Mouse (Mus musculus): ENCODE results near the gene Lpp. TPM values are rescaled to one million over a fixed set of nuclear protein-coding genes. Genes with fewer than 3 reads are reported as not detected.
"Not testable (repeated sequence)": the region's sequence is repeated elsewhere in the genome, so short reads cannot be mapped to it uniquely, and the experiment has no call there.

Lpp gene
- polyA plus RNA-seq, 1 experiment from 2014 or later = 10.7 TPM

GRCm38 (mm10) chr16:25016261-25016836 is 623.0 kb downstream of the Lpp start:
- H3K27me3 ChIP-seq (ENCODE audit: insufficient read depth, low read length) = no peaks in the 10 kb centered on the region
- ATAC-seq (no peak), DNase-seq (no peak)
- no peaks in the 10 kb centered on the region for H3K9me3 ChIP-seq (ENCODE audit: low read length)
- no peak overlapping the region for H3K4me2 ChIP-seq (ENCODE audit: low read depth, low read length)
- peaks cover under 1% of the 10 kb centered on the region; the same call in 1 of the 2 replicates for H3K4me1 ChIP-seq (ENCODE audit: insufficient read depth)
- no peak overlapping the region for H3K27ac ChIP-seq (ENCODE audit: low read depth)
- TF ChIP-seq EP300 (IDR thresholded peaks at IDR 0.05; ENCODE audit: low read depth) (no peak), CTCF (IDR thresholded peaks at IDR 0.05; ENCODE audit: low read depth) (no peak)
- no peak overlapping the region for H3K4me3 ChIP-seq (ENCODE audit: low read depth, low read length)
- 85% methylated on average over 4 of the region's 4 CpGs for WGBS (ENCODE audit: insufficient replicate concordance)
- H3K36me3 ChIP-seq (replicated peaks; ENCODE audit: insufficient read depth, low read length) = no peaks in the 10 kb centered on the region
- H3K9ac ChIP-seq (replicated peaks) = no peak overlapping the region

GRCm38 (mm10) chr16:25017046-25017445 is 623.7 kb downstream of the Lpp start:
- Histone ChIP-seq H3K4me2 (ENCODE audit: low read depth, low read length) (no peak overlapping the region), H3K9me3 (ENCODE audit: low read length) (no peaks in the 10 kb centered on the region), H3K27me3 (ENCODE audit: insufficient read depth, low read length) (no peaks in the 10 kb centered on the region), H3K27ac (ENCODE audit: low read depth) (no peak overlapping the region), H3K4me3 (ENCODE audit: low read depth, low read length) (no peak overlapping the region), H3K36me3 (replicated peaks; ENCODE audit: insufficient read depth, low read length) (no peaks in the 10 kb centered on the region), H3K9ac (replicated peaks) (no peak overlapping the region), H3K4me1 (ENCODE audit: insufficient read depth) (no peaks in the 10 kb centered on the region; the same call in 1 of the 2 replicates)
- ATAC-seq (no peak), DNase-seq (no peak)
- TF ChIP-seq EP300 (IDR thresholded peaks at IDR 0.05; ENCODE audit: low read depth) (no peak), CTCF (IDR thresholded peaks at IDR 0.05; ENCODE audit: low read depth) (no peak)

GRCm38 (mm10) chr16:25021743-25022359 is 628.5 kb downstream of the Lpp start:
- H3K4me2 ChIP-seq (ENCODE audit: low read depth, low read length); H3K9ac ChIP-seq (replicated peaks); ATAC-seq; H3K27ac ChIP-seq (ENCODE audit: low read depth); H3K27me3 ChIP-seq (ENCODE audit: insufficient read depth, low read length); H3K9me3 ChIP-seq (ENCODE audit: low read length); H3K36me3 ChIP-seq (replicated peaks; ENCODE audit: insufficient read depth, low read length); H3K4me3 ChIP-seq (ENCODE audit: low read depth, low read length); DNase-seq; H3K4me1 ChIP-seq (ENCODE audit: insufficient read depth): not testable (repeated sequence)
- WGBS (ENCODE audit: insufficient replicate concordance) = 58% methylated on average over 2 of the region's 2 CpGs

- ATAC-seq (no peak), DNase-seq (no peak)
- Histone ChIP-seq H3K4me1 (ENCODE audit: insufficient read depth) (no peaks in the 10 kb centered on the region), H3K27ac (ENCODE audit: low read depth) (no peak overlapping the region), H3K27me3 (ENCODE audit: insufficient read depth, low read length) (no peaks in the 10 kb centered on the region), H3K4me2 (ENCODE audit: low read depth, low read length) (no peak overlapping the region), H3K4me3 (ENCODE audit: low read depth, low read length) (no peak overlapping the region), H3K9me3 (ENCODE audit: low read length) (no peaks in the 10 kb centered on the region), H3K36me3 (replicated peaks; ENCODE audit: insufficient read depth, low read length) (no peaks in the 10 kb centered on the region), H3K9ac (replicated peaks) (no peak overlapping the region)
- TF ChIP-seq EP300 (IDR thresholded peaks at IDR 0.05; ENCODE audit: low read depth) = no peak
- TF ChIP-seq CTCF (IDR thresholded peaks at IDR 0.05; ENCODE audit: low read depth) = no peak
- 48% methylated on average over 3 of the region's 3 CpGs for WGBS (ENCODE audit: insufficient replicate concordance)
Observed at GRCm38 (mm10) chr16:25024591-25024990, 631.3 kb downstream of the Lpp start.

GRCm38 (mm10) chr16:25026191-25026590 is 632.9 kb downstream of the Lpp start:
- no peak for TF ChIP-seq EP300 (IDR thresholded peaks at IDR 0.05; ENCODE audit: low read depth)
- ATAC-seq (no peak), DNase-seq (no peak)
- H3K4me1 ChIP-seq (ENCODE audit: insufficient read depth) = no peaks in the 10 kb centered on the region
- no peaks in the 10 kb centered on the region for H3K27me3 ChIP-seq (ENCODE audit: insufficient read depth, low read length)
- no peak overlapping the region for H3K4me3 ChIP-seq (ENCODE audit: low read depth, low read length)
- H3K27ac ChIP-seq (ENCODE audit: low read depth) = no peak overlapping the region
- no peaks in the 10 kb centered on the region for H3K36me3 ChIP-seq (replicated peaks; ENCODE audit: insufficient read depth, low read length)
- WGBS (ENCODE audit: insufficient replicate concordance) = 76% methylated on average over 1 of the region's 1 CpGs
- no peak overlapping the region for H3K9ac ChIP-seq (replicated peaks)
- no peak overlapping the region for H3K4me2 ChIP-seq (ENCODE audit: low read depth, low read length)
- H3K9me3 ChIP-seq (ENCODE audit: low read length) = no peaks in the 10 kb centered on the region

GRCm38 (mm10) chr16:25029548-25029947 is 636.2 kb downstream of the Lpp start:
- H3K9me3 ChIP-seq (ENCODE audit: low read length) = no peaks in the 10 kb centered on the region
- H3K27me3 ChIP-seq (ENCODE audit: insufficient read depth, low read length) = no peaks in the 10 kb centered on the region
- H3K4me2 ChIP-seq (ENCODE audit: low read depth, low read length) = no peak overlapping the region
- ATAC-seq = no peak
- no peak for DNase-seq
- no peak overlapping the region for H3K27ac ChIP-seq (ENCODE audit: low read depth)
- no peak overlapping the region for H3K9ac ChIP-seq (replicated peaks)
- no peaks in the 10 kb centered on the region for H3K36me3 ChIP-seq (replicated peaks; ENCODE audit: insufficient read depth, low read length)
- 76% methylated on average over 8 of the region's 8 CpGs for WGBS (ENCODE audit: insufficient replicate concordance)
- H3K4me1 ChIP-seq (ENCODE audit: insufficient read depth) = no peaks in the 10 kb centered on the region
- no peak overlapping the region for H3K4me3 ChIP-seq (ENCODE audit: low read depth, low read length)
- TF ChIP-seq EP300 (IDR thresholded peaks at IDR 0.05; ENCODE audit: low read depth) = no peak
- TF ChIP-seq CTCF (IDR thresholded peaks at IDR 0.05; ENCODE audit: low read depth) = no peak

Measured in liver, postnatal 0 days (tissue).